Mouse (Mus musculus) WW6 (cell line): Measurements from ENCODE around the gene Olfr522.
"Not testable (repeated sequence)": the region's sequence is repeated elsewhere in the genome, so short reads cannot be mapped to it uniquely, and the experiment has no call there.

Experiments
- DNase-seq: peaks from one replicate; pipeline ENCODE4 v3.0.0-alpha.2; 2013; ENCODE audit warnings: low read depth, low spot score

Olfr522 gene

GRCm38 (mm10) chr7:140167950-140168349 lies 3.4 kb upstream of the Olfr522 start:
- no peak for DNase-seq

GRCm38 (mm10) chr7:140160363-140160762 lies 4.2 kb downstream of the Olfr522 start:
- DNase-seq = no peak

GRCm38 (mm10) chr7:140154218-140154927 lies 10.2 kb downstream of the Olfr522 start, which contains the start of gene Sprn:
TSS of gene Sprn (minus strand) at chr7:140154877.
- DNase-seq = no peak

- no peak for DNase-seq
Measured at GRCm38 (mm10) chr7:140153829-140154217, 10.7 kb downstream of the Olfr522 start.

GRCm38 (mm10) chr7:140153383-140153782 lies 11.2 kb downstream of the Olfr522 start:
- no peak for DNase-seq

- DNase-seq = no peak
Measured at GRCm38 (mm10) chr7:140144550-140144949, 20.0 kb downstream of the Olfr522 start.

GRCm38 (mm10) chr7:140141350-140141749 lies 23.2 kb downstream of the Olfr522 start:
- no peak for DNase-seq

- no peak for DNase-seq
Measured at GRCm38 (mm10) chr7:140138021-140138310, 26.6 kb downstream of the Olfr522 start.

GRCm38 (mm10) chr7:140137135-140138020 lies 27.2 kb downstream of the Olfr522 start, which contains the start of gene Mtg1:
TSS of gene Mtg1 (plus strand) at chr7:140137564.
- peak; percentile 90 for DNase-seq

GRCm38 (mm10) chr7:140135106-140135770 lies 29.3 kb downstream of the Olfr522 start:
- no peak for DNase-seq

- not testable (repeated sequence) for DNase-seq
Measured at GRCm38 (mm10) chr7:140134033-140134432, 30.5 kb downstream of the Olfr522 start.

- DNase-seq = not testable (repeated sequence)
Measured at GRCm38 (mm10) chr7:140132184-140132583, 32.4 kb downstream of the Olfr522 start.

- no peak for DNase-seq
Measured at GRCm38 (mm10) chr7:140127911-140128310, 36.7 kb downstream of the Olfr522 start.

- DNase-seq = no peak
Measured at GRCm38 (mm10) chr7:140126934-140127333, 37.6 kb downstream of the Olfr522 start.

- no peak for DNase-seq
Measured at GRCm38 (mm10) chr7:140126022-140126350, 38.6 kb downstream of the Olfr522 start.

GRCm38 (mm10) chr7:140125278-140126021 lies 39.1 kb downstream of the Olfr522 start:
- DNase-seq = peak; percentile 81

GRCm38 (mm10) chr7:140124382-140124781 lies 40.2 kb downstream of the Olfr522 start:
- no peak for DNase-seq

GRCm38 (mm10) chr7:140122765-140123164 lies 41.8 kb downstream of the Olfr522 start:
- DNase-seq = no peak

- DNase-seq = no peak
Measured at GRCm38 (mm10) chr7:140121338-140121910, 43.1 kb downstream of the Olfr522 start.

- no peak for DNase-seq
Measured at GRCm38 (mm10) chr7:140120484-140120883, 44.1 kb downstream of the Olfr522 start.

- DNase-seq = no peak
Measured at GRCm38 (mm10) chr7:140116329-140117054, 48.1 kb downstream of the Olfr522 start, which contains the start of gene Echs1. TSS of gene Echs1 (minus strand) at chr7:140116476.
